12 mouse cellular contexts compared by ENCODE assay signal in the genomic region with DNA sequence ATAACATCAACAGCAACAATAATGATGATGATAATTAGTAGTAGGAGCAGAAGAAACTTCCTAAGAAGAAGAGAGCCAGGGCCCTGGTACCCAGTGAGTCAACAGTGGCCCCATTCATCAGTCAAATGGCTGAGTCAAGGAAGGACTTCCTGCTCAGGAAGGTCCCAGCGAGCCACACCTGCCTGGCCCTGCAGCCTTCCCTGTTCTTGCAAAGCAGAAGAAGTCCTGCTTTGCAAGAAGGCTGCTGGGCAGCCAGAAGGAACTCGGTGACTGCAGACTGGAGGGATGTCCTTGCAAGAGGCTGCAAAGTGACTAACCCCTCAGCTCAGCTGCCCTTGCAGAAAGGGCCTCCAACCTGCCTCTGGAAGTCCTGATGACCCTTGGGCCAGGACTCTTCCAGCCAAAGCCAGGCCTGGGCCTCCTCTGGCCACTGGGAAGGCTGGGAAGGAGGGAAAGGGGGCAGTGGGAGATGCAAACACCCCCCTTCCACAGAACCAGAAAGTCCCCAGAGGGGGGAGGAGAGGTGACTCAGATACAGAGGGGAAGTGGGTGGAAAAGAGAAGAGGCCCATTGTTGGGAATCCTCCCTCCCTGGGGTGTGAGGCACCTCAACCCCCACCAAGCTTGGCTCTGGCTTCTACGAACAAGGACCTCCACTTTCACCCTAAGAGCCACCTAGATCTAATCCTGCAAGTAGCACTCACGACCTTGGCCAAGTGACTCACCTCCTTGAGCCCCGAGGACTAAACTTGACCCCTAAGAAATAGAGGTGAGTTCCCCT. TPM values are rescaled to one million over a fixed set of nuclear protein-coding genes. Genes with fewer than 3 reads are reported as not detected.
DNase-seq lines count a peak whose midpoint lies in the region; ATAC-seq and TF ChIP-seq lines count a peak whose summit lies in the region.
"Had no signal": no experiment of that assay in that cellular context is flagged by ENCODE, and none has a peak within 500 bp of the region (broad histone marks: within the 10 kb centered on the region; RNA-seq: fewer than 3 reads in every experiment).

No protein-coding gene starts in this region.

- peaks cover 59% of the 10 kb centered on the region for H3K36me3 ChIP-seq in heart, embryonic 10.5 days
- no peaks in the 10 kb centered on the region; the same call in none of the 2 replicates for H3K36me3 ChIP-seq in embryonic facial prominence, embryonic 10.5 days (replicated peaks)

- ATAC-seq in monocyte, adult 5-6 weeks (replicated peaks; ENCODE audit: insufficient number of reproducible peaks, low FRiP score, low TSS enrichment, poor library complexity, severe bottlenecking), result peak; percentile 32
- no peak for ATAC-seq in megakaryocyte-erythroid progenitor cell, adult 5-6 weeks (replicated peaks; ENCODE audit: low FRiP score, low TSS enrichment, poor library complexity, severe bottlenecking)

- peaks cover 89% of the 10 kb centered on the region for H3K4me1 ChIP-seq in heart, embryonic 10.5 days
- H3K4me1 ChIP-seq in bone marrow macrophage, adult 2 months (ENCODE audit: control insufficient read depth, insufficient read depth, low read length), result peaks cover 57% of the 10 kb centered on the region
- H3K4me1 ChIP-seq in embryonic facial prominence, embryonic 10.5 days, result peaks cover 53% of the 10 kb centered on the region

- no peaks in the 10 kb centered on the region for H3K27me3 ChIP-seq in heart, embryonic 10.5 days (ENCODE audit: insufficient read depth, poor library complexity, severe bottlenecking)
- peaks cover 36% of the 10 kb centered on the region for H3K27me3 ChIP-seq in embryonic facial prominence, embryonic 10.5 days (replicated peaks; ENCODE audit: low read depth, poor library complexity, severe bottlenecking)

- 68% methylated on average over 5 of the region's 5 CpGs for WGBS in heart, embryonic 10.5 days
- WGBS in embryonic facial prominence, embryonic 10.5 days, result 75% methylated on average over 5 of the region's 5 CpGs

- no peaks in the 10 kb centered on the region for H3K9me3 ChIP-seq in heart, embryonic 10.5 days
- no peaks in the 10 kb centered on the region for H3K9me3 ChIP-seq in embryonic facial prominence, embryonic 10.5 days

- peak overlapping the region; percentile 29; the same call in 1 of the 2 replicates for H3K4me3 ChIP-seq in heart, embryonic 10.5 days
- peak overlapping the region; percentile 48 for H3K4me3 ChIP-seq in bone marrow macrophage, adult 2 months (ENCODE audit: insufficient read depth, low read length)
- no peak overlapping the region for H3K4me3 ChIP-seq in embryonic facial prominence, embryonic 10.5 days

- TF ChIP-seq POLR2A in bone marrow macrophage, adult 2 months (IDR thresholded peaks at IDR 0.05; ENCODE audit: borderline replicate concordance, low read depth, low read length), result no peak

- no peak for TF ChIP-seq CTCF in bone marrow macrophage, adult 2 months (IDR thresholded peaks at IDR 0.05; ENCODE audit: low read depth, low read length)

- H3K27ac ChIP-seq in heart, embryonic 10.5 days, result peak overlapping the region; percentile 74
- peak overlapping the region; percentile 96 for H3K27ac ChIP-seq in bone marrow macrophage, adult 2 months (ENCODE audit: insufficient read depth, low read depth, low read length)
- H3K27ac ChIP-seq in embryonic facial prominence, embryonic 10.5 days (replicated peaks), result no peak overlapping the region

- DNase-seq in heart, embryonic 10.5 days (ENCODE audit: low spot score), result no peak
- no peak for DNase-seq in heart, adult 9 months (ENCODE audit: low spot score in 2 of 2)
- peak; percentile 47 to 61 for DNase-seq in lung, adult 18-20 months
- DNase-seq in lung, postnatal 14 days, result no peak
- no peak for DNase-seq in embryonic facial prominence, embryonic 10.5 days (ENCODE audit: low spot score)
- DNase-seq: kidney, postnatal 10 days; left cerebral cortex, postnatal 4 days had no signal

RNA-seq across cellular contexts. Expression of a gene that starts 5.1 kb away (rescaled TPM):
- 139 and 151 TPM in 2 replicates for polyA plus RNA-seq in heart, embryonic 10.5 days (2016; fragmentation: Nextera tagmentation; extraction: Ambion mirVana)
- polyA plus RNA-seq in bone marrow macrophage, adult 2 months (2012; ENCODE audit: insufficient read depth, insufficient read length, missing spikeins), result 491 and 499 TPM in 2 replicates
- 190 to 273 TPM (median 198 TPM) in 3 replicates for total RNA-seq in monocyte, adult 5-6 weeks (2017)
- total RNA-seq in megakaryocyte-erythroid progenitor cell, adult 5-6 weeks (2014; fragmentation: Nextera tagmentation), result 22.7 and 43.7 TPM in 2 replicates
- 31.2 and 36.4 TPM in 2 replicates for total RNA-seq in megakaryocyte-erythroid progenitor cell, adult 5-6 weeks (2017)
- 40.7 and 41.8 TPM in 2 replicates for polyA plus RNA-seq in embryonic facial prominence, embryonic 10.5 days (2016; fragmentation: Nextera tagmentation; extraction: Ambion mirVana)

RNA-seq across cellular contexts. Expression of a gene that starts 23.5 kb away (rescaled TPM):
- polyA plus RNA-seq in heart, embryonic 10.5 days (2016; fragmentation: Nextera tagmentation; extraction: Ambion mirVana), result not detected in 2 replicates
- not detected in 2 replicates for polyA plus RNA-seq in bone marrow macrophage, adult 2 months (2012; ENCODE audit: insufficient read depth, insufficient read length, missing spikeins)
- not detected in 3 replicates for total RNA-seq in monocyte, adult 5-6 weeks (2017)
- not detected in 2 replicates for total RNA-seq in megakaryocyte-erythroid progenitor cell, adult 5-6 weeks (2014; fragmentation: Nextera tagmentation)
- not detected in 2 replicates for total RNA-seq in megakaryocyte-erythroid progenitor cell, adult 5-6 weeks (2017)
- not detected in 2 replicates for polyA plus RNA-seq in embryonic facial prominence, embryonic 10.5 days (2016; fragmentation: Nextera tagmentation; extraction: Ambion mirVana)
- total RNA-seq: left cerebral cortex, postnatal 4 days; MEL had no signal
- polyA plus RNA-seq: embryonic facial prominence, embryonic 14.5 days had no signal

RNA-seq across cellular contexts. Expression of a gene that starts 43.7 kb away (rescaled TPM):
- polyA plus RNA-seq in heart, embryonic 10.5 days (2016; fragmentation: Nextera tagmentation; extraction: Ambion mirVana), result not detected in 2 replicates
- not detected in 2 replicates for polyA plus RNA-seq in bone marrow macrophage, adult 2 months (2012; ENCODE audit: insufficient read depth, insufficient read length, missing spikeins)
- not detected in 3 replicates for total RNA-seq in monocyte, adult 5-6 weeks (2017)
- total RNA-seq in megakaryocyte-erythroid progenitor cell, adult 5-6 weeks (2014; fragmentation: Nextera tagmentation), result not detected in 2 replicates
- not detected in 2 replicates for total RNA-seq in megakaryocyte-erythroid progenitor cell, adult 5-6 weeks (2017)
- not detected in 2 replicates for polyA plus RNA-seq in embryonic facial prominence, embryonic 10.5 days (2016; fragmentation: Nextera tagmentation; extraction: Ambion mirVana)
- total RNA-seq: left cerebral cortex, postnatal 4 days; MEL had no signal
- polyA plus RNA-seq: embryonic facial prominence, embryonic 14.5 days had no signal

Comparison
In these comparisons a context has a peak if more than half of its experiments do, and no peak if none do; other contexts are left out.
1. DNase-seq: peak in lung, adult 18-20 months (2 of 2); none in heart, embryonic 10.5 days (single experiment), heart, adult 9 months (0 of 2), lung, postnatal 14 days (single experiment) and embryonic facial prominence, embryonic 10.5 days (single experiment).